Mouse (Mus musculus): Measurements from ENCODE around the gene Pex7.

Pex7 gene

GRCm38 (mm10) chr10:19877257-19877656, 30.2 kb downstream of the Pex7 start:
- no peak for DNase-seq (ENCODE audit: low read depth, low spot score)

GRCm38 (mm10) chr10:19876669-19877068, 30.8 kb downstream of the Pex7 start:
- DNase-seq (ENCODE audit: low read depth, low spot score): no peak

GRCm38 (mm10) chr10:19875346-19875745, 32.1 kb downstream of the Pex7 start:
- DNase-seq (ENCODE audit: low read depth, low spot score): no peak

- DNase-seq (ENCODE audit: low read depth, low spot score): no peak
Measured at GRCm38 (mm10) chr10:19855597-19856306, 51.7 kb downstream of the Pex7 start.

GRCm38 (mm10) chr10:19853609-19854008, 53.9 kb downstream of the Pex7 start:
- no peak for DNase-seq (ENCODE audit: low read depth, low spot score)

GRCm38 (mm10) chr10:19852776-19853175, 54.7 kb downstream of the Pex7 start:
- DNase-seq (ENCODE audit: low read depth, low spot score): no peak

GRCm38 (mm10) chr10:19850998-19851691, 56.3 kb downstream of the Pex7 start, which contains the start of gene Slc35d3:
Gene Slc35d3, minus strand, starts transcription at chr10:19851459.
- DNase-seq (ENCODE audit: low read depth, low spot score): no peak

GRCm38 (mm10) chr10:19850544-19850997, 56.9 kb downstream of the Pex7 start:
- peak; percentile 20 for DNase-seq (ENCODE audit: low read depth, low spot score)

- DNase-seq (ENCODE audit: low read depth, low spot score): no peak
Measured at GRCm38 (mm10) chr10:19849771-19850365, 57.6 kb downstream of the Pex7 start.

GRCm38 (mm10) chr10:19848928-19849770, 58.3 kb downstream of the Pex7 start:
- DNase-seq (ENCODE audit: low read depth, low spot score): no peak

- no peak for DNase-seq (ENCODE audit: low read depth, low spot score)
Measured at GRCm38 (mm10) chr10:19839836-19840235, 67.7 kb downstream of the Pex7 start.

- no peak for DNase-seq (ENCODE audit: low read depth, low spot score)
Measured at GRCm38 (mm10) chr10:19835887-19836710, 71.4 kb downstream of the Pex7 start.

GRCm38 (mm10) chr10:19834222-19834621, 73.3 kb downstream of the Pex7 start:
- DNase-seq (ENCODE audit: low read depth, low spot score): no peak

- DNase-seq (ENCODE audit: low read depth, low spot score): no peak
Measured at GRCm38 (mm10) chr10:19831072-19831849, 76.2 kb downstream of the Pex7 start.

GRCm38 (mm10) chr10:19820986-19821385, 86.5 kb downstream of the Pex7 start:
- no peak for DNase-seq (ENCODE audit: low read depth, low spot score)

- DNase-seq (ENCODE audit: low read depth, low spot score): no peak
Measured at GRCm38 (mm10) chr10:19818723-19819355, 88.7 kb downstream of the Pex7 start.

- DNase-seq (ENCODE audit: low read depth, low spot score): no peak
Measured at GRCm38 (mm10) chr10:19815371-19815770, 92.1 kb downstream of the Pex7 start.

- no peak for DNase-seq (ENCODE audit: low read depth, low spot score)
Measured at GRCm38 (mm10) chr10:19811436-19812172, 95.9 kb downstream of the Pex7 start.

GRCm38 (mm10) chr10:19804763-19805162, 102.7 kb downstream of the Pex7 start:
- DNase-seq (ENCODE audit: low read depth, low spot score): no peak

Data from embryo, embryonic 11.5 days (tissue).